Mouse (Mus musculus) central nervous system, embryonic 14 days (tissue): ENCODE results near the gene Mx1. TPM values are rescaled to one million over a fixed set of nuclear protein-coding genes. Genes with fewer than 3 reads are reported as not detected.

ENCODE experiments used
- polyA plus RNA-seq: library from polyadenylated mRNA; depleted of rRNA; stranded (reverse); fragments of >200 nt; gene quantifications from 2 replicates; pipeline ENCODE4 v1.2.3, GENCODE M21; 2012; rRNA removed

Mx1 gene
- polyA plus RNA-seq: 1.9 and 3.3 TPM in 2 replicates

DNA sequence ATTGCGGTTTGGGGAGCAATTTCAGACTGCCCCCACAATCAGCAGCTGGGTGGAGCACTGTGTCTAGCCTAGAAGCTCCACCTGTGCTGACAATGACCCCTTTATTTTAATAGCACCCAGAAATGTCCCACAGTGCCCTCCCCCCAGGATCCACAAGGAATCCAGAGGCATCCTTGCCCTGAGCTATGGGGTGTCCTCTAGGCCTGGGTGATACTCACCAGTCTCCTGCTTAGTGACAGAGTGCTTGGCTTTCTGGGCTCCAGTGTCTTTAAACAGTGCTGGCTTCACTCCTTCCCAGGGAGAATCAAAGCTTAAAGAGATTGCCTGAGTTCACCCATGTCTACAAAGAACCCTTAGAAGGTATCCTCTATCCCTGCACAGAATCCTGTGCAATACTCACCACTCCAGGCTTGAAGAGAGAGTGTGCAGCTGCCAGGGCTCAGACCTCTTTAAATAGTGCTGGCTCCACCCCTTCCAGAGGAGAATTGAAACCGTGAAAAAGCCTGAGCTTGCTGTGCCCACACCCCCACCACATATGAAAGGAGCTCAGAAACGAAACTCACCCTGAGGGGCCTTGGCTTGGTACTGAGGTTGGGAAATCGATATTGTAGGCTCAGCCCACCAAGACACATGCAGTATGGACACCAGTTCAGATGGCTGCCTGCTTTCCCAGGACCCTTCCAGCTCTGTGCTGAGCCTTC is at the start of gene Mx1:
Mx1 (minus strand) TSS at position 427 of the 701 bp plus-strand sequence.

Other genes with a start within 250 kb of the Mx1 start
- gene Bace2, start 106.2 kb downstream of the Mx1 start, polyA plus RNA-seq: 0.80 and 1.0 TPM in 2 replicates
- gene Fam3b, start 51.9 kb upstream of the Mx1 start, polyA plus RNA-seq: not detected in 2 replicates
- gene Tmprss2, start 148.3 kb upstream of the Mx1 start, polyA plus RNA-seq: 0.07 and 0.58 TPM in 2 replicates